Mouse (Mus musculus): ENCODE results near the gene Entpd4b. TPM values are rescaled to one million over a fixed set of nuclear protein-coding genes. Genes with fewer than 3 reads are reported as not detected.
"Not testable (repeated sequence)": the region's sequence is repeated elsewhere in the genome, so short reads cannot be mapped to it uniquely, and the experiment has no call there.

The Entpd4b gene
- polyA plus RNA-seq, 1 experiment from 2014 or later = 15.6 TPM

DNA sequence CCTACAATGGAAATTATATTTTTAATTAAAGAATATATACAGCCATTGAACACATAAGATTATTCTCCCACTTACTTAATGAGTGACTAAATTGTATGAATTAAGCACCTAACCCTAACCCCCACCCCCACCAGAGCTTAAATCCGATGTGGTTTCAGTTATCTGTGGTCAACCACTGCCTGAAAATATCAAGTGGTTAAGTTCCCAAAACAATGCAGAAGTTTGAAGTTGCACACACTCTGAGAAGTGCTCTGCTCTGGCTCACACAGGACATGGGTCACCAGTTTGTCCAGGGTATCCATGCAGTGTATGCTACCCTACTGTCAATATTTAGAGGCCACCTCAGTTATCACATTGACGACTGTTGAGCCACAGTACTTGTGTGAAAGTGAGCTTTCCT is 10.2 kb upstream of the Entpd4b start:
- not testable (repeated sequence) for H3K4me2 ChIP-seq; H3K27me3 ChIP-seq (ENCODE audit: insufficient read depth, low read length); H3K4me1 ChIP-seq (ENCODE audit: insufficient read depth); DNase-seq; ATAC-seq (ENCODE audit: insufficient read depth); H3K9ac ChIP-seq; H3K36me3 ChIP-seq (ENCODE audit: insufficient read depth); H3K9me3 ChIP-seq (ENCODE audit: low read depth, low read length); H3K4me3 ChIP-seq (ENCODE audit: low read depth, low read length); H3K27ac ChIP-seq (ENCODE audit: low read depth)
- no CpG with 5 or more reads among the region's 2 CpGs for WGBS

- not testable (repeated sequence) for H3K27ac ChIP-seq (ENCODE audit: low read depth); H3K4me1 ChIP-seq (ENCODE audit: insufficient read depth); H3K27me3 ChIP-seq (ENCODE audit: insufficient read depth, low read length); ATAC-seq (ENCODE audit: insufficient read depth); DNase-seq; H3K9me3 ChIP-seq (ENCODE audit: low read depth, low read length); H3K4me3 ChIP-seq (ENCODE audit: low read depth, low read length); H3K9ac ChIP-seq; H3K36me3 ChIP-seq (ENCODE audit: insufficient read depth); H3K4me2 ChIP-seq
- no CpG with 5 or more reads among the region's 4 CpGs for WGBS
Measured at GRCm38 (mm10) chr14:69547310-69547709, 7.9 kb upstream of the Entpd4b start.

DNA sequence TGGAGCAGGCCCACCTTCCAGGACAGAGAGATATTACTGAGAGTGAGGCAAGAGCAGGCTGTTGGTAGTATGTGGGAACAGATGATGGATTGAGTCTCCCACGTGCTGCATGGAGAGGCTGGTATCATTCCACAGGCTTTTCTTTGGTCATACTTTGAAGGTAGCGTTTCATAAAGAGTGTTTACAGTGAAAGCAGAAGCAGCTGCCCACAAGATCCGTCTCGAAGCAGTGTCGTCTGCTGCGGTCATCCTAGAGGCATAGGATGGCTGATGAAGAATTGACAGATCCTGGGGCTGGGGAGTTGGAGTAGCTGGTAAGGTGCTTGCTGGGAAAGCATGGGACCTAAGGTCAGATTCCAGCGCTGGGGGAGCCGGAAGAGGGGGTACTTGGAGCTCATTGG is 1.6 kb downstream of the Entpd4b start:
- WGBS = no CpG with 5 or more reads among the region's 8 CpGs
- H3K36me3 ChIP-seq (ENCODE audit: insufficient read depth) = not testable (repeated sequence)

DNA sequence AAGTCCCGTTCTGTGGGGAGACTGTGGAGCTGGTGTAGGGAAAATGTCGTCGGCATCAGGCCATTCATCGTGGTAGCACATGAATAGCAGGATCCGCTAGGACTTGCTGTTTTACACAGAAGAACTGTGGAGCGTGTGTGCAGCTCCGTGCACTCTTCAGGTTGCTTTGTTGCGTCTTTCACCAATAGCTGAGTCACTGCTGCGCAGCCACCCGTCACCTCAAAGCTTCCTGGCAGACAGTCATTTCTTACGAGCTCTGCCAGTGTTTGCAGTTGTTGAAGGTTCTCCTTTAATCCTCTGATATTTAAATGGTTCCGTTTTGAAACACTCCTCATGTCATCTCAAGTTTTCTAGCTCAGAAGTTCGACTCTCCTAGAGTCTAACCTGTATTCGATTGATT is 2.3 kb downstream of the Entpd4b start:
- not testable (repeated sequence) for H3K9ac ChIP-seq; H3K9me3 ChIP-seq (ENCODE audit: low read depth, low read length); ATAC-seq (ENCODE audit: insufficient read depth); H3K27me3 ChIP-seq (ENCODE audit: insufficient read depth, low read length); H3K4me1 ChIP-seq (ENCODE audit: insufficient read depth); H3K36me3 ChIP-seq (ENCODE audit: insufficient read depth); H3K4me3 ChIP-seq (ENCODE audit: low read depth, low read length); DNase-seq; H3K4me2 ChIP-seq; H3K27ac ChIP-seq (ENCODE audit: low read depth)
- WGBS = no CpG with 5 or more reads among the region's 14 CpGs

More for the DNA sequence above, 1.6 kb downstream of the Entpd4b start:
- ATAC-seq (ENCODE audit: insufficient read depth); H3K9ac ChIP-seq; H3K4me3 ChIP-seq (ENCODE audit: low read depth, low read length); H3K4me2 ChIP-seq; H3K27ac ChIP-seq (ENCODE audit: low read depth); H3K9me3 ChIP-seq (ENCODE audit: low read depth, low read length); DNase-seq; H3K27me3 ChIP-seq (ENCODE audit: insufficient read depth, low read length); H3K4me1 ChIP-seq (ENCODE audit: insufficient read depth): not testable (repeated sequence)

Other genes with a start within 250 kb of the Entpd4b start
- not detected in 2 replicates for gene Gm16867, start 52.1 kb upstream of the Entpd4b start, polyA plus RNA-seq (2014; fragmentation: Nextera tagmentation; extraction: Ambion mirVana)
- not detected in 2 replicates for gene Gm27179, start 42.9 kb upstream of the Entpd4b start, polyA plus RNA-seq (2014; fragmentation: Nextera tagmentation; extraction: Ambion mirVana)